Mouse (Mus musculus): ENCODE data around the gene Ikzf4. TPM values are rescaled to one million over a fixed set of nuclear protein-coding genes. Genes with fewer than 3 reads are reported as not detected.

Gene Ikzf4
- polyA plus RNA-seq, 1 experiment = 1.2 TPM

GRCm38 (mm10) chr10:128656731-128657130 lies 10.9 kb upstream of the Ikzf4 start:
- no peaks in the 10 kb centered on the region for H3K36me3 ChIP-seq (ENCODE audit: control insufficient read depth, insufficient read depth, low read length)
- TF ChIP-seq CTCF (IDR thresholded peaks at IDR 0.05; ENCODE audit: control insufficient read depth, insufficient read depth, insufficient replicate concordance, low read depth, low read length) (no peak), POLR2A (IDR thresholded peaks at IDR 0.05; ENCODE audit: control insufficient read depth, low read depth, low read length) (no peak)
- H3K27me3 ChIP-seq (ENCODE audit: control insufficient read depth, insufficient read depth, low read length) = no peaks in the 10 kb centered on the region
- H3K27ac ChIP-seq (ENCODE audit: control insufficient read depth, insufficient read depth, low read depth, low read length) = no peak overlapping the region
- H3K4me1 ChIP-seq (ENCODE audit: control insufficient read depth, insufficient read depth, low read length) = no peaks in the 10 kb centered on the region
- no peak overlapping the region for H3K4me3 ChIP-seq (ENCODE audit: control insufficient read depth, low read depth, low read length)

DNA sequence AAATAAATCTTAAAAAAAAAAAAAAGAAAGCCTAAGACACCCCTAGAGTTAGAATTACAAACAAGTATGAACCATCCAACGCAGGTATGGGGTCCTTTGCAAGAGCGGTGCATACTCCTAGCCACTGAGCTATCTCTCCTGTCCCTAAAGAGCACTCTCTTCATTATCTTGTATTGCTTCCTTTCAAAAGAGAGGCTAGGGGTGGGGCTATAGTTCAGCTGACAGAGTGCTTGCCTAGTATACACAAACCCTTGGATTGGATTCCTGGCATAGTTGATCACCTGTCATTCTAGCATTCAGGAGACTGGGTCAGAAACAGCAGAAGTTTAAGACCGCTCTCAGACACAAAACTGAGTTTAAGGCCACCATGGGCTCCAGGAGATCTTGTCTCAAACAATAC lies 9.5 kb upstream of the Ikzf4 start:
- no peak overlapping the region for H3K4me3 ChIP-seq (ENCODE audit: control insufficient read depth, low read depth, low read length)
- H3K36me3 ChIP-seq (ENCODE audit: control insufficient read depth, insufficient read depth, low read length) = no peaks in the 10 kb centered on the region
- no peak overlapping the region for H3K27ac ChIP-seq (ENCODE audit: control insufficient read depth, insufficient read depth, low read depth, low read length)
- no peaks in the 10 kb centered on the region for H3K4me1 ChIP-seq (ENCODE audit: control insufficient read depth, insufficient read depth, low read length)
- H3K27me3 ChIP-seq (ENCODE audit: control insufficient read depth, insufficient read depth, low read length) = no peaks in the 10 kb centered on the region
- no peak for TF ChIP-seq POLR2A (IDR thresholded peaks at IDR 0.05; ENCODE audit: control insufficient read depth, low read depth, low read length)
- no peak for TF ChIP-seq CTCF (IDR thresholded peaks at IDR 0.05; ENCODE audit: control insufficient read depth, insufficient read depth, insufficient replicate concordance, low read depth, low read length)

GRCm38 (mm10) chr10:128653866-128654265 lies 8.1 kb upstream of the Ikzf4 start:
- H3K4me3 ChIP-seq (ENCODE audit: control insufficient read depth, low read depth, low read length) = no peak overlapping the region
- H3K27me3 ChIP-seq (ENCODE audit: control insufficient read depth, insufficient read depth, low read length) = no peaks in the 10 kb centered on the region
- H3K27ac ChIP-seq (ENCODE audit: control insufficient read depth, insufficient read depth, low read depth, low read length) = no peak overlapping the region
- H3K4me1 ChIP-seq (ENCODE audit: control insufficient read depth, insufficient read depth, low read length) = no peaks in the 10 kb centered on the region
- no peaks in the 10 kb centered on the region for H3K36me3 ChIP-seq (ENCODE audit: control insufficient read depth, insufficient read depth, low read length)
- TF ChIP-seq POLR2A (IDR thresholded peaks at IDR 0.05; ENCODE audit: control insufficient read depth, low read depth, low read length) (no peak), CTCF (IDR thresholded peaks at IDR 0.05; ENCODE audit: control insufficient read depth, insufficient read depth, insufficient replicate concordance, low read depth, low read length) (no peak)

DNA sequence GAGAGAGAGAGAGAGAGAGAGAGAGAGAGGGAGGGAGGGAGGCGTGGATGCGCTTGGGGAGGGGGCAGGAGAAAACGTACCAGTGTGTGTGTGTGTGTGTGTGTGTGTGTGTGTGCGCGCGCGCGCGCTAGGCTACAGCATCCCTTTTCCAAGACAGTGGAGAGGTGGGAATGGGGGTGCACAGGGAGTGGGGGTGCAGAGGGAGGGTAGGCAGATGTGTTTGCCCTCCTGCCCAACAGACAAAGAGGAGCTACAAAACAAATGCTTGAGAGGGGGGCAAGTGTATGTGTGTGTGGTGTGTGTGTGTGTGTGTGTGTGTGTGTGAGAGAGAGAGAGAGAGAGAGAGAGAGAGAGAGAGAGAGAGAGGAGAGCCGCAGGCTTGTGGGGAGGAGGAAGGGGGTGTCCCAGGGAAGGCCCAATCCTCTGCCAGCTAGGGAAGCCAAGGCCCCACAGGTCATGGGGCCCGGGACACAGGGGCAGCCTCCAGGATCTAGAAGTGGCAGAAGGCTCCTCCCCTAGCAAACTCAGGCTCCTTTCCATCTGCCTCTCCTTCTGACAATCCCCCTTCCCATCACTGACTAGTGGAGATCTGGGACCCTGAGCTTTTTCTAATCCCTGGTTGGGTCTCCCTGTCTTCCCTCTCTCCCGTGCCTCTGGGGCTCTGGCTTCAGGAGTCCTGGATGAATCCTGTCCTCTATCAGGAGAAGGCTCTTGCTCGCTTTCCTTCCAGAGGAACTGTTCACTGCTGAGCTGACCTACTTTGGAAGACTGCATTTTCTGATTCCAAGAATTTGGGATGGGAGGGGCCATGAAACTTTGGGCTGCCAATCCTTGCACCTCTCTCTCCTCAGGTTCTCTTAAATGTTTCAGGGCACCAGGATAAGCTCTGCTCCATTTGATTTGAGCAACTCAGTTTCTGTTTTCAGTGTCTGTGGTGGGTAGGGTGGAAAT lies 623 bp upstream of the Ikzf4 start:
- H3K4me3 ChIP-seq (ENCODE audit: control insufficient read depth, low read depth, low read length) = no peak overlapping the region
- H3K36me3 ChIP-seq (ENCODE audit: control insufficient read depth, insufficient read depth, low read length) = no peaks in the 10 kb centered on the region
- H3K27me3 ChIP-seq (ENCODE audit: control insufficient read depth, insufficient read depth, low read length) = no peaks in the 10 kb centered on the region
- no peak for TF ChIP-seq POLR2A (IDR thresholded peaks at IDR 0.05; ENCODE audit: control insufficient read depth, low read depth, low read length)
- no peak for TF ChIP-seq CTCF (IDR thresholded peaks at IDR 0.05; ENCODE audit: control insufficient read depth, insufficient read depth, insufficient replicate concordance, low read depth, low read length)
- H3K4me1 ChIP-seq (ENCODE audit: control insufficient read depth, insufficient read depth, low read length) = peaks cover 18% of the 10 kb centered on the region
- no peak overlapping the region for H3K27ac ChIP-seq (ENCODE audit: control insufficient read depth, insufficient read depth, low read depth, low read length)

DNA sequence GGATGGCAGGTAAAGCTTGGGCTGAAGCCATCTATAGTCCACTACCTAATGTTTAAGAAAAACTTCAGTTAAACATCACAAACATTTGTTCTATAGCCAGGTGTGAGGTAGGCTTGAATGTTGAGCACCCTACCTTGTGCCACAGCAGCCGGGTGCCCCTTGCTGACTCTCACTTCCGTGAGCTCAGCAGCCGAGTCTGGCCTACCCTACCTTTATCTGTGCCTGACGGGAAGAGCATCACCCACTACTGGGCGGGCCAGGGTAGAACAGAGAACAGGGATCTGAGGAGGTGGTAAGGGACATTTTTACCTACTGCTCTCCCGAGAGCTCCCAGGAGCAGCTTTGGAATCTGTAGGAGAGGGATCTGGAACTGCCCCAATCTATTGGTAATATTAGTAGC lies 3.0 kb downstream of the Ikzf4 start:
- no peak for TF ChIP-seq POLR2A (IDR thresholded peaks at IDR 0.05; ENCODE audit: control insufficient read depth, low read depth, low read length)
- no peak overlapping the region for H3K27ac ChIP-seq (ENCODE audit: control insufficient read depth, insufficient read depth, low read depth, low read length)
- H3K36me3 ChIP-seq (ENCODE audit: control insufficient read depth, insufficient read depth, low read length) = no peaks in the 10 kb centered on the region
- H3K4me3 ChIP-seq (ENCODE audit: control insufficient read depth, low read depth, low read length) = no peak overlapping the region
- no peaks in the 10 kb centered on the region for H3K27me3 ChIP-seq (ENCODE audit: control insufficient read depth, insufficient read depth, low read length)
- peaks cover 21% of the 10 kb centered on the region for H3K4me1 ChIP-seq (ENCODE audit: control insufficient read depth, insufficient read depth, low read length)

DNA sequence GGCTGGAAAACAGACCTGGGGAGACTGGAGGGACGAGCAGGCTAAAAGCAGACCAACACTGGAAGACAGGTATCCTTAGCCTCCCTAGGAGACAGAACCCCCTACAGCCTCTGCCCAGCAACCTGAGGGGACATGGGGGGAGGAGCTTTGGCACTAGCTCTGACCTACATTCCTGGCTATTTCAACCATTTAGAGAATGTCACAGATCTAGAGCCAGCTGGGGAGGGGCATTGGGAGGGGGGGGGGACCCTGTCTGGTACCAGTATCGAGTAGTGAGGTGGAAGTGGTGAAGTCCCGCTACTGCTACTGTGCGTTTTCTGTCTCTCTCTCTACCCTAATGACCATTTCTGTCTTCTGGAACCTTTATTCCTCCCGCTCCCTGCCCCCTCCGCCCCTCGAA lies 3.9 kb downstream of the Ikzf4 start:
- H3K27me3 ChIP-seq (ENCODE audit: control insufficient read depth, insufficient read depth, low read length) = no peaks in the 10 kb centered on the region
- no peaks in the 10 kb centered on the region for H3K36me3 ChIP-seq (ENCODE audit: control insufficient read depth, insufficient read depth, low read length)
- TF ChIP-seq POLR2A (IDR thresholded peaks at IDR 0.05; ENCODE audit: control insufficient read depth, low read depth, low read length) = no peak
- no peak for TF ChIP-seq CTCF (IDR thresholded peaks at IDR 0.05; ENCODE audit: control insufficient read depth, insufficient read depth, insufficient replicate concordance, low read depth, low read length)
- no peak overlapping the region for H3K27ac ChIP-seq (ENCODE audit: control insufficient read depth, insufficient read depth, low read depth, low read length)
- H3K4me3 ChIP-seq (ENCODE audit: control insufficient read depth, low read depth, low read length) = no peak overlapping the region
- peaks cover 22% of the 10 kb centered on the region for H3K4me1 ChIP-seq (ENCODE audit: control insufficient read depth, insufficient read depth, low read length)

DNA sequence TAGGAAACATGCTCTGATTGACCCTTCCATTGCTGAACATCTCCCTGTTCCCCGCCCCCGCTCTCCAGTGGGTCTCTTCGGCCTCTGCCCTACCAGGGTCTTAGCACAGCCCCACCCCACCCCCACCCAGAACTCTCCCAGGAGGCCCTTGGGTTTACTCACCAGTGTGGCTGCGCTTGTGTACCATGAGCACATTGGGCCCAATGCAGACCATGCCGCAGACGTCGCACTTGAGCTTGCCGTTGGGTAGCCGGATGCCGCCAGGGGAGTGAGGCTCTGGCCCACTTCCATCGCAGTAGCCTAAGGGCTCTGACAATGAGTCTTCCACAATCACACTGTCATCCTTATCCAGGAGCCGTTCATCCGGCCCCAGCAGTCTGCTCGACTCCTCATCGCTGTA lies 4.9 kb downstream of the Ikzf4 start:
- no peak overlapping the region for H3K4me3 ChIP-seq (ENCODE audit: control insufficient read depth, low read depth, low read length)
- TF ChIP-seq CTCF (IDR thresholded peaks at IDR 0.05; ENCODE audit: control insufficient read depth, insufficient read depth, insufficient replicate concordance, low read depth, low read length) (no peak), POLR2A (IDR thresholded peaks at IDR 0.05; ENCODE audit: control insufficient read depth, low read depth, low read length) (no peak)
- no peaks in the 10 kb centered on the region for H3K27me3 ChIP-seq (ENCODE audit: control insufficient read depth, insufficient read depth, low read length)
- H3K27ac ChIP-seq (ENCODE audit: control insufficient read depth, insufficient read depth, low read depth, low read length) = no peak overlapping the region
- H3K4me1 ChIP-seq (ENCODE audit: control insufficient read depth, insufficient read depth, low read length) = peaks cover 19% of the 10 kb centered on the region
- no peaks in the 10 kb centered on the region for H3K36me3 ChIP-seq (ENCODE audit: control insufficient read depth, insufficient read depth, low read length)

Data from testis, adult 2 months (tissue).